Mouse (Mus musculus) testis, adult 2 months (tissue): ENCODE measurements at regions not wholly inside any gene's neighbourhood (a gene's known extent, or its start where the extent isn't known, plus 50 kb on each side); places are given as distances from the start of the nearest gene placed in this dataset.

ENCODE experiments used
- H3K27ac ChIP-seq: fragments of 200-500 bp; 2 replicates; pipeline ENCODE4 v1.5.1; 2012; ENCODE audit warnings: low read depth, low read length; ENCODE audit not compliant: control insufficient read depth, insufficient read depth
- H3K27me3 ChIP-seq: fragments of 200-500 bp; 2 replicates; pipeline ENCODE4 v1.6.1; 2012; ENCODE audit warnings: mild to moderate bottlenecking, low read length, moderate library complexity; ENCODE audit not compliant: control insufficient read depth, insufficient read depth
- H3K36me3 ChIP-seq: fragments of 200-500 bp; 2 replicates; pipeline ENCODE4 v1.6.1; 2012; ENCODE audit warnings: mild to moderate bottlenecking, low read length; ENCODE audit not compliant: control insufficient read depth, insufficient read depth
- H3K4me1 ChIP-seq: fragments of 200-500 bp; 2 replicates; pipeline ENCODE4 v1.6.1; 2012; ENCODE audit warnings: low read length; ENCODE audit not compliant: control insufficient read depth, insufficient read depth
- H3K4me3 ChIP-seq: fragments of 200-500 bp; 2 replicates; pipeline ENCODE4 v1.5.1; 2012; ENCODE audit warnings: low read depth, mild to moderate bottlenecking, low read length, moderate library complexity, mixed read lengths; ENCODE audit not compliant: control insufficient read depth
- CTCF ChIP-seq: fragments of 200-500 bp; IDR thresholded peaks from 2 replicates; pipeline ENCODE4 v1.5.1; 2012; ENCODE audit warnings: low read depth, mild to moderate bottlenecking, inconsistent platforms, low read length, moderate library complexity; ENCODE audit not compliant: control insufficient read depth, insufficient read depth, insufficient replicate concordance
- POLR2A ChIP-seq: fragments of 200-500 bp; IDR thresholded peaks from 2 replicates; pipeline ENCODE4 v1.6.1; 2012; ENCODE audit warnings: low read depth, mild to moderate bottlenecking, inconsistent platforms, low read length, moderate library complexity; ENCODE audit not compliant: control insufficient read depth

GRCm38 (mm10) chr13:101553131-101553549 is 214.9 kb downstream of the Pik3r1 start:
- no peak overlapping the region for H3K4me3 ChIP-seq
- no peaks in the 10 kb centered on the region for H3K36me3 ChIP-seq
- no peak overlapping the region for H3K27ac ChIP-seq
- H3K27me3 ChIP-seq, result no peaks in the 10 kb centered on the region
- no peak for TF ChIP-seq POLR2A
- TF ChIP-seq CTCF, result no peak
- H3K4me1 ChIP-seq, result no peaks in the 10 kb centered on the region

- Histone ChIP-seq H3K4me3 (no peak overlapping the region), H3K27me3 (no peaks in the 10 kb centered on the region), H3K27ac (no peak overlapping the region), H3K4me1 (no peaks in the 10 kb centered on the region), H3K36me3 (no peaks in the 10 kb centered on the region)
- TF ChIP-seq POLR2A, result no peak
- no peak for TF ChIP-seq CTCF
Observed at GRCm38 (mm10) chr13:101552451-101552850, 215.6 kb downstream of the Pik3r1 start.

GRCm38 (mm10) chr13:101551068-101551467 is 216.9 kb downstream of the Pik3r1 start:
- H3K4me1 ChIP-seq, result no peaks in the 10 kb centered on the region
- no peak overlapping the region for H3K4me3 ChIP-seq
- no peak for TF ChIP-seq POLR2A
- TF ChIP-seq CTCF, result no peak
- H3K27me3 ChIP-seq, result no peaks in the 10 kb centered on the region
- no peak overlapping the region for H3K27ac ChIP-seq
- H3K36me3 ChIP-seq, result no peaks in the 10 kb centered on the region

GRCm38 (mm10) chr13:101550526-101550925 is 217.5 kb downstream of the Pik3r1 start:
- H3K27ac ChIP-seq, result no peak overlapping the region
- H3K4me3 ChIP-seq, result no peak overlapping the region
- H3K4me1 ChIP-seq, result no peaks in the 10 kb centered on the region
- no peaks in the 10 kb centered on the region for H3K36me3 ChIP-seq
- H3K27me3 ChIP-seq, result no peaks in the 10 kb centered on the region
- TF ChIP-seq CTCF, result no peak
- TF ChIP-seq POLR2A, result no peak

GRCm38 (mm10) chr13:101547887-101548286 is 220.1 kb downstream of the Pik3r1 start:
- no peaks in the 10 kb centered on the region for H3K4me1 ChIP-seq
- H3K4me3 ChIP-seq, result no peak overlapping the region
- TF ChIP-seq POLR2A (no peak), CTCF (no peak)
- no peak overlapping the region for H3K27ac ChIP-seq
- no peaks in the 10 kb centered on the region for H3K27me3 ChIP-seq
- H3K36me3 ChIP-seq, result no peaks in the 10 kb centered on the region

GRCm38 (mm10) chr13:101547365-101547764 is 220.7 kb downstream of the Pik3r1 start:
- no peak overlapping the region for H3K4me3 ChIP-seq
- H3K27ac ChIP-seq, result no peak overlapping the region
- no peaks in the 10 kb centered on the region for H3K27me3 ChIP-seq
- no peaks in the 10 kb centered on the region for H3K36me3 ChIP-seq
- H3K4me1 ChIP-seq, result no peaks in the 10 kb centered on the region
- TF ChIP-seq POLR2A, result no peak
- TF ChIP-seq CTCF, result no peak

- H3K27ac ChIP-seq, result no peak overlapping the region
- H3K27me3 ChIP-seq, result no peaks in the 10 kb centered on the region
- TF ChIP-seq CTCF, result no peak
- no peak for TF ChIP-seq POLR2A
- H3K4me3 ChIP-seq, result no peak overlapping the region
- no peaks in the 10 kb centered on the region for H3K36me3 ChIP-seq
- H3K4me1 ChIP-seq, result no peaks in the 10 kb centered on the region
Observed at GRCm38 (mm10) chr13:101545344-101546181, 222.5 kb downstream of the Pik3r1 start.
